Mouse (Mus musculus) liver, adult 2 months (tissue): ENCODE measurements around the gene Thada.

Source experiments
- CTCF ChIP-seq: fragments of 200-500 bp; IDR thresholded peaks from 2 replicates; pipeline ENCODE4 v1.5.1; 2011; ENCODE audit warnings: low read depth, low read length, control low read depth
- POLR2A ChIP-seq: fragments of 200-500 bp; IDR thresholded peaks from 2 replicates; pipeline ENCODE4 v1.6.1; 2011; ENCODE audit warnings: low read length, control low read depth; ENCODE audit not compliant: insufficient read depth; ENCODE audit errors: extremely low read depth

- TF ChIP-seq CTCF, result no peak
- TF ChIP-seq POLR2A, result no peak
These were observed 85.7 kb downstream of the Thada start for GRCm38 (mm10) chr17:84380340-84380739.
